Mouse (Mus musculus) monocyte, adult 59 days (primary cell): Measurements from ENCODE around the gene Crygn. TPM values are rescaled to one million over a fixed set of nuclear protein-coding genes. Genes with fewer than 3 reads are reported as not detected.

Experiments used
- total RNA-seq, 2 experiments: library from RNA; stranded (reverse); gene quantifications; one replicate each; pipeline ENCODE4 v1.2.4; 2023

Gene Crygn
- 1 to 10 TPM in 1 of 2 experiments, not detected in 1; 1.5 TPM for total RNA-seq

DNA sequence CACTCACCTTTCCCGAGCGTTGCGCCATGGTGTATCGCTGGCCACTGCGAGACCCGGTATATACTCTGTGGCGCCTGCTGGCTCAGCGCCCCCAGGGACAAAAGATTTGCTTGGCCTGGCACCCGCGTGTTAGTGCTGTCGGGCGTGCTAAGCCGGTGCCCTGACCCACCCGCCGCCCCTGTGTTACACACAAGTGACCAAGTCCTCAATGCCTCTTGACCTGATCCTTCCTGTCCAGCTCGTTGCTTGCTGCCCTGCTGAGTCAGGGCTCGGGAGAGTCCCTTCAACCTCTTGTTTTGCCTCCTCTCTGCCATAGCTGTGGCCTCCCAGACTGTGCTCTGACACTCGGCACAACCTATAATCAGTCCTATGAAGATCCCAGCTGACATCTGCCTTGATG is at the start of gene Crygn:
Crygn (minus strand) TSS at position 193 of the 400 bp plus-strand sequence.

DNA sequence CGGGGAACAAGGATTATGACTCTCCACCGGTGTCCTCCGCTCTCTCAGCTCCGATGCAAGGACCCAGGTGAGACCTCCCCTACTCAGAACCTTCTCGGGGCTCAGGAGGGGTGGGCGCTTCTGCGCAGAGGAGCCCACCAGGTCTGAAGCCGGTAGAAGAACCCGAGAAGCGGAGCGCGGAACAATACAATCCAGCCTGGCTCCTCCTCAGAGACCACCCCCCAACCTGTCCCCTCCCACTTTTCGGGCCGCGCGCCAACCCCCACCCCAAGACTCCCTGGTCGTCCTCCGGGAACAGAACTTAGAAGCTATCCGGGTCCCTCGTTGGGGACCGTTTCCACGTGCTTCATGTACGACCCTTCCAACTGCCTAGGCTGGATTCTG is 27.3 kb downstream of the Crygn start, which contains the start of gene Wdr86:
Wdr86 (minus strand) TSS at position 240 of the 384 bp plus-strand sequence.

Other genes with a start within 250 kb of the Crygn start
- gene Gbx1, start 230.8 kb downstream of the Crygn start, total RNA-seq: not detected
- gene Asb10, start 217.0 kb downstream of the Crygn start, total RNA-seq: not detected
- gene 4931409K22Rik, start 201.2 kb downstream of the Crygn start, total RNA-seq: not detected
- 10 to 100 TPM; 30.4 to 32.8 TPM for gene Abcf2, start 180.5 kb downstream of the Crygn start, total RNA-seq
- gene Chpf2, start 171.3 kb downstream of the Crygn start, total RNA-seq: 10 to 100 TPM; 29.1 to 31.1 TPM
- not detected for gene Smarcd3, start 133.6 kb downstream of the Crygn start, total RNA-seq
- 10 to 100 TPM; 66.8 to 74.7 TPM for gene Nub1, start 72.5 kb downstream of the Crygn start, total RNA-seq
- gene Wdr86, start 27.3 kb downstream of the Crygn start, total RNA-seq: under 1 TPM in 1 of 2 experiments, not detected in 1; 0.27 TPM
- 10 to 100 TPM; 65.2 to 69.5 TPM for gene Rheb, start 84.6 kb upstream of the Crygn start, total RNA-seq